Mouse (Mus musculus) megakaryocyte, embryonic 14.5 days (primary cell): ENCODE measurements around the gene Hcls1. TPM values are rescaled to one million over a fixed set of nuclear protein-coding genes. Genes with fewer than 3 reads are reported as not detected.
A peak's percentile ranks its signal among the peaks of the same experiment; 100 is the strongest.

Source experiments
- H3K27me3 ChIP-seq: replicated peaks from 2 replicates; pipeline ENCODE3; 2012; ENCODE audit warnings: inconsistent platforms
- H3K36me3 ChIP-seq: replicated peaks from 2 replicates; pipeline ENCODE3; 2012; ENCODE audit warnings: low read length, inconsistent platforms, mixed read lengths
- H3K4me1 ChIP-seq: 2 replicates; pipeline ENCODE4 v1.6.1; 2012; ENCODE audit warnings: inconsistent platforms
- H3K4me3 ChIP-seq: replicated peaks from 2 replicates; pipeline ENCODE3; 2012; ENCODE audit warnings: moderate library complexity, mild to moderate bottlenecking, inconsistent platforms
- H3K9me3 ChIP-seq: 2 replicates; pipeline ENCODE4 v1.6.1; 2012; ENCODE audit warnings: inconsistent platforms
- FLI1 ChIP-seq: IDR thresholded peaks from 2 replicates; pipeline ENCODE4 v1.6.1; 2012; ENCODE audit warnings: low read length, inconsistent platforms, mixed read lengths
- GATA1 ChIP-seq: IDR thresholded peaks from 3 replicates; pipeline ENCODE4 v1.6.1; 2012; ENCODE audit warnings: mixed read lengths, low read length, inconsistent platforms, borderline replicate concordance
- polyA plus RNA-seq: library from polyadenylated mRNA; stranded (reverse); fragments of >175 nt; gene quantifications from 2 replicates; pipeline ENCODE4 v1.2.3, GENCODE M21; 2012; ENCODE audit warnings: low replicate concordance; ENCODE audit not compliant: insufficient read depth

Gene Hcls1
- polyA plus RNA-seq, 1 experiment = 219 TPM

GRCm38 (mm10) chr16:36985636-36986042 lies 50.9 kb downstream of the Hcls1 start:
- Histone ChIP-seq H3K9me3 (peaks cover 10% of the 10 kb centered on the region), H3K4me1 (peaks cover 41% of the 10 kb centered on the region), H3K4me3 (peak overlapping the region; percentile 87), H3K27me3 (no peaks in the 10 kb centered on the region), H3K36me3 (peaks cover 2% of the 10 kb centered on the region)
- TF ChIP-seq GATA1 (no peak), FLI1 (no peak)

GRCm38 (mm10) chr16:36987399-36987798 lies 52.6 kb downstream of the Hcls1 start:
- Histone ChIP-seq H3K4me3 (no peak overlapping the region), H3K27me3 (no peaks in the 10 kb centered on the region), H3K36me3 (no peaks in the 10 kb centered on the region), H3K4me1 (peaks cover 46% of the 10 kb centered on the region), H3K9me3 (peaks cover under 1% of the 10 kb centered on the region)
- TF ChIP-seq GATA1 (no peak), FLI1 (no peak)

GRCm38 (mm10) chr16:36988066-36988465 lies 53.3 kb downstream of the Hcls1 start:
- TF ChIP-seq GATA1 = no peak
- Histone ChIP-seq H3K36me3 (peaks cover 2% of the 10 kb centered on the region), H3K4me1 (peaks cover 46% of the 10 kb centered on the region), H3K4me3 (no peak overlapping the region), H3K27me3 (no peaks in the 10 kb centered on the region), H3K9me3 (peaks cover 7% of the 10 kb centered on the region)

GRCm38 (mm10) chr16:36989493-36989892 lies 54.7 kb downstream of the Hcls1 start:
- peaks cover 42% of the 10 kb centered on the region for H3K4me1 ChIP-seq
- no peak for TF ChIP-seq GATA1
- H3K27me3 ChIP-seq = no peaks in the 10 kb centered on the region
- peak overlapping the region; percentile 40 for H3K4me3 ChIP-seq
- H3K36me3 ChIP-seq = peaks cover 2% of the 10 kb centered on the region
- H3K9me3 ChIP-seq = peaks cover 9% of the 10 kb centered on the region

GRCm38 (mm10) chr16:36989999-36990625 lies 55.3 kb downstream of the Hcls1 start, which contains the start of gene Fbxo40:
Gene Fbxo40, minus strand, starts transcription at chr16:36990467.
- peaks cover 9% of the 10 kb centered on the region for H3K9me3 ChIP-seq
- H3K36me3 ChIP-seq = peaks cover 2% of the 10 kb centered on the region
- peaks cover 40% of the 10 kb centered on the region for H3K4me1 ChIP-seq
- peak within 1 kb of the TSS; percentile 40 for H3K4me3 ChIP-seq
- no peak for TF ChIP-seq FLI1
- no peak for TF ChIP-seq GATA1
- H3K27me3 ChIP-seq = no peaks in the 10 kb centered on the region

GRCm38 (mm10) chr16:36997650-36998049 lies 62.9 kb downstream of the Hcls1 start:
- H3K4me1 ChIP-seq = peaks cover 27% of the 10 kb centered on the region
- H3K36me3 ChIP-seq = peaks cover under 1% of the 10 kb centered on the region
- TF ChIP-seq FLI1 = no peak
- TF ChIP-seq GATA1 = no peak
- H3K4me3 ChIP-seq = peak overlapping the region; percentile 64
- no peaks in the 10 kb centered on the region for H3K27me3 ChIP-seq
- H3K9me3 ChIP-seq = peaks cover 6% of the 10 kb centered on the region

GRCm38 (mm10) chr16:36999366-36999972 lies 64.7 kb downstream of the Hcls1 start:
- H3K36me3 ChIP-seq = no peaks in the 10 kb centered on the region
- H3K4me3 ChIP-seq = peak overlapping the region; percentile 74
- H3K4me1 ChIP-seq = peaks cover 27% of the 10 kb centered on the region
- no peaks in the 10 kb centered on the region for H3K9me3 ChIP-seq
- no peaks in the 10 kb centered on the region for H3K27me3 ChIP-seq
- TF ChIP-seq FLI1 = no peak
- no peak for TF ChIP-seq GATA1

GRCm38 (mm10) chr16:37009262-37009661 lies 74.5 kb downstream of the Hcls1 start:
- TF ChIP-seq GATA1 = no peak
- no peak for TF ChIP-seq FLI1
- H3K4me1 ChIP-seq = peaks cover 48% of the 10 kb centered on the region

GRCm38 (mm10) chr16:37010370-37010769 lies 75.6 kb downstream of the Hcls1 start:
- H3K27me3 ChIP-seq = no peaks in the 10 kb centered on the region
- TF ChIP-seq FLI1 (no peak), GATA1 (no peak)
- H3K9me3 ChIP-seq = no peaks in the 10 kb centered on the region
- peaks cover 50% of the 10 kb centered on the region for H3K4me1 ChIP-seq
- peak overlapping the region; percentile 93 for H3K4me3 ChIP-seq
- peaks cover 15% of the 10 kb centered on the region for H3K36me3 ChIP-seq

More at GRCm38 (mm10) chr16:37009262-37009661, 74.5 kb downstream of the Hcls1 start:
- peaks cover 7% of the 10 kb centered on the region for H3K36me3 ChIP-seq
- no peaks in the 10 kb centered on the region for H3K9me3 ChIP-seq
- H3K27me3 ChIP-seq = no peaks in the 10 kb centered on the region
- no peak overlapping the region for H3K4me3 ChIP-seq
